Mouse (Mus musculus): Measurements from ENCODE around the gene Ppm1h. TPM values are rescaled to one million over a fixed set of nuclear protein-coding genes. Genes with fewer than 3 reads are reported as not detected.

The Ppm1h gene
- total RNA-seq, 1 experiment from 2014 or later, result 16.9 TPM

- no peak for DNase-seq
These were observed 67.6 kb downstream of the Ppm1h start for GRCm38 (mm10) chr10:122746211-122746610.

GRCm38 (mm10) chr10:122747151-122747925 is 68.8 kb downstream of the Ppm1h start:
- no peak for DNase-seq

GRCm38 (mm10) chr10:122748361-122748951 is 69.9 kb downstream of the Ppm1h start:
- DNase-seq, result peak; percentile 46

GRCm38 (mm10) chr10:122749071-122749470 is 70.5 kb downstream of the Ppm1h start:
- DNase-seq, result no peak

- no peak for DNase-seq
These were observed 71.3 kb downstream of the Ppm1h start for GRCm38 (mm10) chr10:122749876-122750275.

GRCm38 (mm10) chr10:122752950-122753923 is 74.7 kb downstream of the Ppm1h start:
- no peak for DNase-seq

- DNase-seq, result no peak
These were observed 75.4 kb downstream of the Ppm1h start for GRCm38 (mm10) chr10:122753924-122754307.

GRCm38 (mm10) chr10:122754967-122755366 is 76.4 kb downstream of the Ppm1h start:
- no peak for DNase-seq

GRCm38 (mm10) chr10:122756879-122757530 is 78.4 kb downstream of the Ppm1h start:
- DNase-seq, result peak; percentile 19

- no peak for DNase-seq
These were observed 79.2 kb downstream of the Ppm1h start for GRCm38 (mm10) chr10:122757727-122758126.

GRCm38 (mm10) chr10:122758346-122758745 is 79.8 kb downstream of the Ppm1h start:
- no peak for DNase-seq

GRCm38 (mm10) chr10:122759729-122760128 is 81.2 kb downstream of the Ppm1h start:
- no peak for DNase-seq

- DNase-seq, result no peak
These were observed 82.1 kb downstream of the Ppm1h start for GRCm38 (mm10) chr10:122760469-122761307.

GRCm38 (mm10) chr10:122762772-122763511 is 84.4 kb downstream of the Ppm1h start:
- DNase-seq, result no peak

GRCm38 (mm10) chr10:122763596-122763995 is 85.0 kb downstream of the Ppm1h start:
- no peak for DNase-seq

- DNase-seq, result no peak
These were observed 86.1 kb downstream of the Ppm1h start for GRCm38 (mm10) chr10:122764653-122765052.

- no peak for DNase-seq
These were observed 87.0 kb downstream of the Ppm1h start for GRCm38 (mm10) chr10:122765521-122765920.

- DNase-seq, result no peak
These were observed 87.4 kb downstream of the Ppm1h start for GRCm38 (mm10) chr10:122765992-122766391.

- peak; percentile 58 for DNase-seq
These were observed 89.8 kb downstream of the Ppm1h start for GRCm38 (mm10) chr10:122768204-122768892.

- no peak for DNase-seq
These were observed 90.4 kb downstream of the Ppm1h start for GRCm38 (mm10) chr10:122768893-122769341.

All from adrenal gland, postnatal 14 days (tissue).